Mouse (Mus musculus) left cerebral cortex, postnatal 25 days (tissue): ENCODE data around the gene Pced1b. TPM values are rescaled to one million over a fixed set of nuclear protein-coding genes. Genes with fewer than 3 reads are reported as not detected.
"Not testable (repeated sequence)": the region's sequence is repeated elsewhere in the genome, so short reads cannot be mapped to it uniquely, and the experiment has no call there.

Experiments used
- DNase-seq, 2 experiments: peaks; one replicate each; pipeline ENCODE4 v3.0.0; 2022; ENCODE audit warnings: low spot score in 2 of 2, mixed read lengths in 1 of 2
- intact Hi-C: fragments of 180-260 bp; cut with DNase I; formaldehyde crosslinking; loops from one replicate; pipeline ENCODE4 v1.15.1; 2025
- total RNA-seq, 2 experiments: library from RNA; stranded (reverse); gene quantifications; 2 replicates each; pipeline ENCODE4 v1.2.3; 2021

Pced1b gene
- total RNA-seq, 2 experiments from 2014 or later = 5.6 to 6.7 TPM

GRCm38 (mm10) chr15:97357016-97357415, 110.1 kb downstream of the Pced1b start:
- intact Hi-C loops = no loop called here
- DNase-seq = no peak

GRCm38 (mm10) chr15:97360842-97361770, 114.2 kb downstream of the Pced1b start:
- no peak for DNase-seq
- intact Hi-C loops = no loop called here

GRCm38 (mm10) chr15:97361771-97362171, 114.9 kb downstream of the Pced1b start:
- intact Hi-C loops = no loop called here
- DNase-seq = no peak

- intact Hi-C loops = not testable (repeated sequence)
Measured at GRCm38 (mm10) chr15:97364271-97364670, 117.4 kb downstream of the Pced1b start.

GRCm38 (mm10) chr15:97364968-97365367, 118.1 kb downstream of the Pced1b start:
- no peak for DNase-seq
- intact Hi-C loops = no loop called here

More at GRCm38 (mm10) chr15:97364271-97364670, 117.4 kb downstream of the Pced1b start:
- DNase-seq = not testable (repeated sequence)

GRCm38 (mm10) chr15:97368035-97368608, 121.2 kb downstream of the Pced1b start:
- DNase-seq = no peak
- intact Hi-C loops = no loop called here

- DNase-seq = no peak
- intact Hi-C loops = no loop called here
Measured at GRCm38 (mm10) chr15:97368631-97369030, 121.7 kb downstream of the Pced1b start.

GRCm38 (mm10) chr15:97369144-97369543, 122.2 kb downstream of the Pced1b start:
- no peak for DNase-seq
- intact Hi-C loops = no loop called here

- no peak for DNase-seq
- intact Hi-C loops = no loop called here
Measured at GRCm38 (mm10) chr15:97370880-97371279, 124.0 kb downstream of the Pced1b start.

GRCm38 (mm10) chr15:97372043-97372442, 125.1 kb downstream of the Pced1b start:
- intact Hi-C loops, DNase-seq: not testable (repeated sequence)

GRCm38 (mm10) chr15:97372611-97373131, 125.8 kb downstream of the Pced1b start:
- DNase-seq = no peak
- intact Hi-C loops = no loop called here

- DNase-seq = no peak
- intact Hi-C loops = no loop called here
Measured at GRCm38 (mm10) chr15:97373203-97374084, 126.5 kb downstream of the Pced1b start.

- DNase-seq = no peak
- intact Hi-C loops = no loop called here
Measured at GRCm38 (mm10) chr15:97374085-97374844, 127.4 kb downstream of the Pced1b start.

- intact Hi-C loops = no loop called here
- DNase-seq = no peak
Measured at GRCm38 (mm10) chr15:97374845-97375720, 128.2 kb downstream of the Pced1b start.

- intact Hi-C loops = no loop called here
- no peak for DNase-seq
Measured at GRCm38 (mm10) chr15:97376081-97376742, 129.3 kb downstream of the Pced1b start.

- intact Hi-C loops = no loop called here
- no peak for DNase-seq
Measured at GRCm38 (mm10) chr15:97376792-97377222, 129.9 kb downstream of the Pced1b start.

GRCm38 (mm10) chr15:97378061-97378460, 131.2 kb downstream of the Pced1b start:
- no peak for DNase-seq
- intact Hi-C loops = no loop called here
